Mouse (Mus musculus) effector memory CD4-positive, alpha-beta T cell, adult 5 months (primary cell): ENCODE data around the gene Mtpn. TPM values are rescaled to one million over a fixed set of nuclear protein-coding genes. Genes with fewer than 3 reads are reported as not detected.

Experiments
- polyA plus RNA-seq: library from polyadenylated mRNA; unstranded; fragments of 100-300 nt; shearing (Covaris generic); gene quantifications from one replicate; pipeline ENCODE4 v1.2.1, GENCODE M21; 2017

Gene Mtpn
- 91.7 TPM for polyA plus RNA-seq

GRCm38 (mm10) chr6:35539304-35540009 is at the start of gene Mtpn:
Mtpn (minus strand) TSS chr6:35539888.

Other genes with a start within 250 kb of the Mtpn start
- not detected for gene Slc13a4, start 231.8 kb downstream of the Mtpn start, polyA plus RNA-seq
- not detected for gene Fam180a, start 213.7 kb downstream of the Mtpn start, polyA plus RNA-seq